Mouse (Mus musculus): ENCODE measurements around the gene Ugt1a10.

DNA sequence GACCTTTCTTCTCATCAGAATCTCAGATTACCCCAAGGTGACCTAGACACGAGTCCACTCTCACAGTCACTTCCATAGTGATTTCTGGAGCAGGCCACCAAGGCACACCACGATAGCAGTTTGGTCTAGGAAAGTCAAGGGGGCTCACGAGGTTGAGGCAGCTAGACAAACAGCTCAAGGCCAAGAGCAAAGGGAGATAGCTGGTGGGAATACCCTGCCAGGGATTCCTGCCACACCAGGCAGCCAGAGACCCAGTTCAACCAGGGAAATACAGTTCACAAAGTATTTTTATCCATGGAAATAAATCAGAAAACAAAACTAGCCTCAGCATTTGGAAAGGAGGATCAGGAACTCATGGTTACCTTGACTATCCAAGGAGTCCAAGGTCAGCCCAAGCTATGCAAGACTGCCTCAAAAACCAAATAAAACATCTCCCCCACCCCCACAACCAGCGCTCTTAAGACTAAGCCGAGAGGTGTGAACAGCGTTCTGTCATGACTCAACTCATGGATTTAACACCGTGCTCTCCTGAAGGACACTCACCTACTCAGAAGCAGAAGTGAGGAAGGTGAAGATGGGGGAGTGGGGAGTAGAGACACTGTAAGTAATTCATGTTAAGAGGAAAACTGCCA is 209.2 kb downstream of the Ugt1a10 start:
- TF ChIP-seq GATA1 (IDR thresholded peaks at IDR 0.05; ENCODE audit: borderline replicate concordance, low read length) = no peak
- no peak for TF ChIP-seq FLI1 (IDR thresholded peaks at IDR 0.05; ENCODE audit: low read length)

All from megakaryocyte, embryonic 14.5 days (primary cell).